Mouse (Mus musculus): ENCODE data around the gene Fbxo24.
A peak's percentile ranks its signal among the peaks of the same experiment; 100 is the strongest.
"Not testable (repeated sequence)": the region's sequence is repeated elsewhere in the genome, so short reads cannot be mapped to it uniquely, and the experiment has no call there.

Fbxo24 gene

GRCm38 (mm10) chr5:137642886-137643285, 14.1 kb upstream of the Fbxo24 start:
- DNase-seq (ENCODE audit: low spot score in 2 of 2) = no peak

GRCm38 (mm10) chr5:137641054-137641453, 12.3 kb upstream of the Fbxo24 start, which contains the start of gene Sap25:
TSS of gene Sap25 (plus strand) at chr5:137641334.
- DNase-seq (ENCODE audit: low spot score in 2 of 2) = peak; percentile 66 to 88

GRCm38 (mm10) chr5:137639472-137639871, 10.7 kb upstream of the Fbxo24 start:
- DNase-seq (ENCODE audit: low spot score in 2 of 2) = no peak

GRCm38 (mm10) chr5:137633397-137634084, 4.7 kb upstream of the Fbxo24 start:
- DNase-seq (ENCODE audit: low spot score in 2 of 2) = no peak

DNA sequence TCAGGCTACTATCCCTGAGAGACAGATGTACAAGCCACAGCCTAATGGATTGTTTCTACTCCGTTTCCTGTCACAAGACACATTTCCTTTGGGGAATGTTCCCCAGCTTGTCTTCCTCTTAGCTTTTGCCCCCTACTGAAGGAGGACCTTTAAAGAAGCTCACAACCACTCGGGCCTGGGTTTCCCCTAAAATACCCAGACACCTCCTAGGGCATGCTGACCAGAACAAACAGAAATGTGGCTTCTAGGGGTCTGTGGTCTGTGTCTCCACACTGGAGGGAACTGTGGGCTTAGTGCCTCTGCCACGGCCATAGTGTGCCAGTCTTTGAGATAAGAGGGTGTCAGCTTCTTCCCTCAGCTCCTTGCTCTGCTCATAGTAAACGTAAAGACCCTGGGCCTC, 2.8 kb upstream of the Fbxo24 start:
- DNase-seq (ENCODE audit: low spot score in 2 of 2) = no peak

- peak; percentile 76 to 85 for DNase-seq (ENCODE audit: low spot score in 2 of 2)
Observed at GRCm38 (mm10) chr5:137631171-137631570, 2.4 kb upstream of the Fbxo24 start.

DNA sequence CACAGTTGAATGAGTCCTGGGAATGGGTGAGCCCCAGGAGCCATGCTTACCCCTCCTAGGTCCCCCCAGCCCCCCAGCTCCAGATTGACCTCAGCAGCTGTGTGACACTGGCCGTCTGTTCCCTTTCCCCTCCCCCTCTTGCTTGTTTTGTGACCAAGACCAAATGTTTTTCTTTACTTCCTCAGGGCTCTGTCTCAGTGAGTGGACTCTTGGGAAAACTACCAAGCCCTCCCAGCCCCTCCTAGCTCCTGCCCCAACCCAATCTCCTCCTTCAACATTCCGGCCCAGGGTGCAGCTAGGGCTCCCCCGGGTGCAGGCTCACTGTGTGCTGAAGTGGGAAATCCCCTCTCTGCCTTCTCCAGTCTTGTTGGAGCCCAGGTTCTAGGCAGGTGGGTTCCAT, 1.8 kb upstream of the Fbxo24 start:
- DNase-seq (ENCODE audit: low spot score in 2 of 2) = no peak

- DNase-seq (ENCODE audit: low spot score in 2 of 2) = peak in 1 of 2 experiments; percentile 46
Observed at GRCm38 (mm10) chr5:137629906-137630545, 1.2 kb upstream of the Fbxo24 start.

GRCm38 (mm10) chr5:137629306-137629721, 512 bp upstream of the Fbxo24 start:
- DNase-seq (ENCODE audit: low spot score in 2 of 2) = peak in 1 of 2 experiments; percentile 79

- no peak for DNase-seq (ENCODE audit: low spot score in 2 of 2)
Observed at GRCm38 (mm10) chr5:137627991-137628390, 811 bp downstream of the Fbxo24 start.

GRCm38 (mm10) chr5:137623937-137624530, 4.8 kb downstream of the Fbxo24 start:
- DNase-seq (ENCODE audit: low spot score in 2 of 2) = peak in 1 of 2 experiments; percentile 62

DNA sequence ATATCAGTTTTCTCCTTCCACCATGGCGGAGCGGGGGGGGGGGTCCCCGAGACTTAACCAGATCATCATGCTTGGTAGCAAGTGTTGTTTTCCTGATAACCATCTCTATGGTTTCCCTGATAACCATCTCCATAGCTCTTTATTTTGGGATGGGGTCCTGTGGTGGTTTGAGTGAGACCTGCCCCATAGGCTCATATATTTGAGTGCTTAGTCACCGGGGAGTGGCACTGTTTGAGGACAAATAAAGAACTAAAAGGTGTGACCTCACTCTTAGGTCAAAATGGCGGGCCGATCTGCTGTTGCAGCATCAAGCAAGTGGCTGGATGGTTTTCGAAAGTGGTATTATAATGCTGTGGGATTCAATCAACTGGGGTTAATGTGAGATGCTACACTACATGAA, 13.5 kb downstream of the Fbxo24 start:
- DNase-seq (ENCODE audit: low spot score in 2 of 2) = no peak

DNA sequence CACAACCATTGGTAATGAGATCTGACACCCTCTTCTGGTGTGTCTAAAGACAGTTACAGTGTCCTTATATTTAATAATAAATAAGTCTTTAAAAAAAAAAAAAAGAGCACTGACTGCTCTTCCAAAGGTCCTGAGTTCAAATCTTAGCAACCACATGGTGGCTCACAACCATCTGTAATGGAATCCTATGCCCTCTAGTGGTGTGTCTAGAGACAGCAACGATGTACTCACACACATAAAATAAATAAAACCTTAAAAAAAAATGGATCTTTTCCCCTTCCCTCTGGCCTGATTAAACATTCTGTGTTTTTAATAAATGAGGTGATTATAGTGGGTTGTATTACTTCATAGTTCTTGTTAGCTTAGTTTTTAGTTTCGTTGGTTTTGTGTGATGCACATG, 13.9 kb downstream of the Fbxo24 start:
- DNase-seq (ENCODE audit: low spot score in 2 of 2) = not testable (repeated sequence)

GRCm38 (mm10) chr5:137613550-137613949, 15.3 kb downstream of the Fbxo24 start, which contains the start of gene Pcolce:
TSS of gene Pcolce (minus strand) at chr5:137613784.
- DNase-seq (ENCODE audit: low spot score in 2 of 2) = no peak

- DNase-seq (ENCODE audit: low spot score in 2 of 2) = no peak
Observed at GRCm38 (mm10) chr5:137613076-137613475, 15.7 kb downstream of the Fbxo24 start.

GRCm38 (mm10) chr5:137611245-137611602, 17.6 kb downstream of the Fbxo24 start:
- no peak for DNase-seq (ENCODE audit: low spot score in 2 of 2)

- DNase-seq (ENCODE audit: low spot score in 2 of 2) = no peak
Observed at GRCm38 (mm10) chr5:137610548-137611244, 18.1 kb downstream of the Fbxo24 start.

GRCm38 (mm10) chr5:137610056-137610455, 18.7 kb downstream of the Fbxo24 start:
- DNase-seq (ENCODE audit: low spot score in 2 of 2) = no peak

DNA sequence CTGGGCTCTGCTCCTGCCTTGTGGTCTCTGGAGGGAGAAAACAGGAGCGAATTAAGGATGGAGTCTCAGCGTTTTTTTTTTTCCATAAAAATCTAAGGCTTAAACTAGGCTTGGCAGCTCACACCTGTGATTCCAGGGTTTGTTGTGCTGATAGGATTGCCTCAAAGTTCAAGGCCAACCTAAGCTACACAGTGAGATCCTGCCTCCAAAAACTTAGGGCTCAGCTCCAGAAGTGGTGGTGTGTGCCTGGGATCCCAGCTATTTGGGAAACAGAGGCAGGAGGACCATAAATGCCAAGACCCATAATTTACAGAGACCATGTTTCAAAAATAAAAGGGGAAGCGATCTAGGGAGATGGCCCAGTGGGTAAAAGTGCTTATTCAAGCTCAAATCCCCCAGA, 19.5 kb downstream of the Fbxo24 start:
- DNase-seq (ENCODE audit: low spot score in 2 of 2) = no peak

DNA sequence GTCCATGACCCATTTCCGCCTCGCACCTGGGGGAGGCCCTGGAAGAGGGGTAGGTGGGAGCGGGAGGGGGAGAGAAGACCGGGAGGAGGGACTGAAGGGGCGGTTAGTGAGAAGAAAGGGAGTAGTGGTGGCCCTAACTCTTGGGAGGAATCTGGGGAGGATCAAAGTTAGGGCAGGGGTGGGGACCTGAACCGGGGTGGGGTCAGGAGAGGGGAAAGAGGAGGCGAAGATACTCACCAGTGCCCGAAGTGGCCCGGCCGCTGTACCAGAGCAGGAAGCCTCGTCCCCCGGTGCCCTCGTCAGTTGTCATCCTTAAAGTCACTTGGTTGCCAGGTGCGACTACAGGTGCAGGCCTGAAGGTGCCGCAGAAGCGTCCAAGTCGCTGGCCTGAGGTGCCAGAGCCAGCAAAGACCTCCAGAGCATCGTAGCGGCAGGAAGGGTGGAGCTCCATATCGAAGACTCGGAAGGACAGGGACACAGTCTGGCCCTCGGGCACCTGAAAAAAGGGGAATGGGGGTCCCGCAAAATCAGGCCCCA, 20.1 kb downstream of the Fbxo24 start:
- no peak for DNase-seq (ENCODE audit: low spot score in 2 of 2)

DNA sequence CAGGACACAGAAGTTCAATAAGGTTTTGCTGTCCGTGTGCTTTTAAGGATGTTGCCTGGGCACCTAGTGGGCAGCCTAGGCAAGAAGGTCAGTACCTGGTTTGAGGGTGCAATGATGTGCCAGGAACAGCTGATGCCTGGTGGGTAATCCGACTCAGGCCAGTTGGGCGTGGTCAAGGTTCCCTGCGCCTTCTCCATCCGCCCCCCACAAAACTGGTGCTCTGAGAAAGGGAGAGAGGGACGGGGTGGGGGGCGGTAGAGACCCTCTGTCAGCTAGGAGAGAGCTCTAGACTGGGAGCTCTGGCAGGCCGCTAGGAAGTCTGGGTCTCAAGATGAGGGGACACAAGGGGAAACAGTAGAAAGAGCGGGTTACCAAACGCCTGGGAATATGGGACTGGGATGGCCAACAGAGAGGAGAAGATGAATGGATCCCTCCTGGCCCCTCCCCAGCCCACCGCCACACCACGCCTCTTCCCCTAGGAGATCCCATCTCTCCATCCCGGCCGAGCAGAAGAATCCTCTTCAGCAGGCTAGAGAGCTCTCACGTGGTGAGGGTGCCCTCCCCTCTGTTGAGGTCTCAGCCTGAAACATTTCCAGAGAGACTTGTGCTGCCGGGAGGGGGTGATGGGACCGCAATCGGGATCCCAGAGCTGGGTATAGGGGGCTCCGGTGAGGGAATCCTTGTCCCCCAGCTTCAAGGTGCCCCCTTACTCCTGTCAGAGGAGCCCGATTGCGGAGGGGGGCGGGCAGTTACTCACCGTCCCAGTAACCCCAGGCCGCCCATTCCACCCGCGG, 20.7 kb downstream of the Fbxo24 start:
- no peak for DNase-seq (ENCODE audit: low spot score in 2 of 2)
